Mouse (Mus musculus): ENCODE data around the gene Trim62.
A peak's percentile ranks its signal among the peaks of the same experiment; 100 is the strongest.

Trim62 gene

GRCm38 (mm10) chr4:128883379-128883781, at the start of gene Trim62:
Gene Trim62, plus strand, starts transcription at chr4:128883580.
- peak; percentile 52 to 76 for DNase-seq (ENCODE audit: low spot score in 2 of 2)

- no peak for DNase-seq (ENCODE audit: low spot score in 2 of 2)
These were observed 45.2 kb upstream of the Trim62 start for GRCm38 (mm10) chr4:128838202-128838601.

GRCm38 (mm10) chr4:128839811-128840738, 43.3 kb upstream of the Trim62 start:
- DNase-seq (ENCODE audit: low spot score in 2 of 2): no peak

GRCm38 (mm10) chr4:128841259-128841658, 42.1 kb upstream of the Trim62 start:
- DNase-seq (ENCODE audit: low spot score in 2 of 2): no peak

- no peak for DNase-seq (ENCODE audit: low spot score in 2 of 2)
These were observed 38.8 kb upstream of the Trim62 start for GRCm38 (mm10) chr4:128844566-128844965.

- no peak for DNase-seq (ENCODE audit: low spot score in 2 of 2)
These were observed 37.9 kb upstream of the Trim62 start for GRCm38 (mm10) chr4:128845367-128845973.

- DNase-seq (ENCODE audit: low spot score in 2 of 2): no peak
These were observed 34.4 kb upstream of the Trim62 start for GRCm38 (mm10) chr4:128848961-128849360.

GRCm38 (mm10) chr4:128849686-128850085, 33.7 kb upstream of the Trim62 start:
- no peak for DNase-seq (ENCODE audit: low spot score in 2 of 2)

- no peak for DNase-seq (ENCODE audit: low spot score in 2 of 2)
These were observed 31.0 kb upstream of the Trim62 start for GRCm38 (mm10) chr4:128852266-128852887.

GRCm38 (mm10) chr4:128853117-128853516, 30.3 kb upstream of the Trim62 start:
- DNase-seq (ENCODE audit: low spot score in 2 of 2): no peak

- peak; percentile 70 to 82 for DNase-seq (ENCODE audit: low spot score in 2 of 2)
These were observed 27.8 kb upstream of the Trim62 start for GRCm38 (mm10) chr4:128855613-128856040.

GRCm38 (mm10) chr4:128857212-128857611, 26.2 kb upstream of the Trim62 start:
- DNase-seq (ENCODE audit: low spot score in 2 of 2): peak; percentile 49 to 70

GRCm38 (mm10) chr4:128858226-128858625, 25.2 kb upstream of the Trim62 start:
- DNase-seq (ENCODE audit: low spot score in 2 of 2): peak; percentile 81 to 90

- peak in 1 of 2 experiments; percentile 24 for DNase-seq (ENCODE audit: low spot score in 2 of 2)
These were observed 24.5 kb upstream of the Trim62 start for GRCm38 (mm10) chr4:128858878-128859277.

- no peak for DNase-seq (ENCODE audit: low spot score in 2 of 2)
These were observed 10.4 kb upstream of the Trim62 start for GRCm38 (mm10) chr4:128872992-128873391.

- DNase-seq (ENCODE audit: low spot score in 2 of 2): no peak
These were observed 9.3 kb upstream of the Trim62 start for GRCm38 (mm10) chr4:128874062-128874461.

- no peak for DNase-seq (ENCODE audit: low spot score in 2 of 2)
These were observed 7.9 kb upstream of the Trim62 start for GRCm38 (mm10) chr4:128875439-128875838.

- peak in 1 of 2 experiments; percentile 60 for DNase-seq (ENCODE audit: low spot score in 2 of 2)
These were observed 5.9 kb upstream of the Trim62 start for GRCm38 (mm10) chr4:128877520-128877919.

- no peak for DNase-seq (ENCODE audit: low spot score in 2 of 2)
These were observed 4.4 kb upstream of the Trim62 start for GRCm38 (mm10) chr4:128878901-128879491.

- DNase-seq (ENCODE audit: low spot score in 2 of 2): peak; percentile 36 to 68
These were observed 676 bp downstream of the Trim62 start for GRCm38 (mm10) chr4:128883801-128884710.

- peak in 1 of 2 experiments; percentile 57 for DNase-seq (ENCODE audit: low spot score in 2 of 2)
These were observed 1.3 kb downstream of the Trim62 start for GRCm38 (mm10) chr4:128884711-128885095.
